Comparison of ENCODE assay signal across 12 mouse cellular contexts in the genomic region with DNA sequence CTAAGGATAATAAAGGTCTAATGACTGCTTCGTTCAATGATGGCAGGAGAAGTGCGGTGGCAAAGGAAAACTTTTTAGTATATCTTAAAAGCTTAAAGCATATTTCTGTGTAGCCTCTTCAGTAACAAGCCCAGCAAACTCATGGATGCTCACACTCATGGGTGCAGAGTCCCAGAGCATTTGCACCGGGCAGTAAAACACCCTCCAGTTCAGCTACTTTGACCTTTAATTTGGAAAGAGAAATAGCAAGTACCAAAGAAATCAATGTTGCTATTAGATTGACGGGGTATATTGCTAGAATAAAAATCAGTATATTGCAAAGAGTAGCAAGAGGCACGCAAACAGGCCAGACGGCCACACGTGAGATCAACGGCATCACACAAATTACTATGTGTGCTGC. TPM values are rescaled to one million over a fixed set of nuclear protein-coding genes. Genes with fewer than 3 reads are reported as not detected.
A peak's percentile ranks its signal among the peaks of the same experiment; 100 is the strongest.
DNase-seq lines count a peak whose midpoint lies in the region; ATAC-seq lines count a peak whose summit lies in the region.
"Had no signal": no experiment of that assay in that cellular context is flagged by ENCODE, and none has a peak within 500 bp of the region (broad histone marks: within the 10 kb centered on the region; RNA-seq: fewer than 3 reads in every experiment).

No protein-coding gene starts in this region.

- no peak for DNase-seq in heart, postnatal 4 days
- DNase-seq in cerebellum, postnatal 14 days, result no peak
- DNase-seq: spleen, adult 18-20 months had no signal

- peaks cover 14% of the 10 kb centered on the region for H3K4me1 ChIP-seq in heart, embryonic 15.5 days (replicated peaks)
- peaks cover 10% of the 10 kb centered on the region for H3K4me1 ChIP-seq in kidney, embryonic 16.5 days (ENCODE audit: insufficient read depth, low read length)
- no peaks in the 10 kb centered on the region for H3K4me1 ChIP-seq in kidney, embryonic 14.5 days (ENCODE audit: control insufficient read depth, insufficient read depth, low read length)
- peaks cover 17% of the 10 kb centered on the region for H3K4me1 ChIP-seq in brown adipose tissue, adult 24 weeks (ENCODE audit: control insufficient read depth, insufficient read depth, insufficient read length, low read length)
- peaks cover 11% of the 10 kb centered on the region; the same call in 1 of the 2 replicates for H3K4me1 ChIP-seq in embryonic facial prominence, embryonic 15.5 days

- no peaks in the 10 kb centered on the region for H3K36me3 ChIP-seq in heart, embryonic 15.5 days
- 0 out of 2 replicates have a peak, but pooled peaks cover 10% of the 10 kb centered on the region for H3K36me3 ChIP-seq in kidney, embryonic 16.5 days (ENCODE audit: insufficient read depth, low read length)
- peaks cover 5% of the 10 kb centered on the region; the same call in 1 of the 2 replicates for H3K36me3 ChIP-seq in kidney, embryonic 14.5 days (ENCODE audit: control insufficient read depth, insufficient read depth, low read length)
- 0 out of 2 replicates have a peak, but pooled peaks cover 4% of the 10 kb centered on the region for H3K36me3 ChIP-seq in embryonic facial prominence, embryonic 15.5 days
- H3K36me3 ChIP-seq: liver, embryonic 12.5 days had no signal

- peak overlapping the region; percentile 97 for H3K27ac ChIP-seq in heart, embryonic 15.5 days
- peak overlapping the region; percentile 98 for H3K27ac ChIP-seq in kidney, embryonic 16.5 days (ENCODE audit: low read length)
- H3K27ac ChIP-seq in kidney, embryonic 14.5 days (ENCODE audit: low read depth, low read length), result no peak overlapping the region
- H3K27ac ChIP-seq in brown adipose tissue, adult 24 weeks (replicated peaks; ENCODE audit: low read depth, low read length), result peak overlapping the region; percentile 35
- peak overlapping the region; percentile 84 for H3K27ac ChIP-seq in embryonic facial prominence, embryonic 15.5 days (replicated peaks)
- H3K27ac ChIP-seq: liver, embryonic 12.5 days had no signal

- H3K4me2 ChIP-seq in heart, embryonic 15.5 days, result no peak overlapping the region
- H3K4me2 ChIP-seq in kidney, embryonic 16.5 days (replicated peaks; ENCODE audit: low read depth, low read length), result no peak overlapping the region
- no peak overlapping the region for H3K4me2 ChIP-seq in kidney, embryonic 14.5 days (replicated peaks; ENCODE audit: low read depth, low read length)
- H3K4me2 ChIP-seq in embryonic facial prominence, embryonic 15.5 days (replicated peaks), result no peak overlapping the region
- H3K4me2 ChIP-seq: liver, embryonic 12.5 days had no signal

- ATAC-seq in heart, embryonic 15.5 days (replicated peaks; ENCODE audit: insufficient number of reproducible peaks, insufficient read depth, low FRiP score, low read depth), result no peak
- no peak for ATAC-seq in kidney, embryonic 16.5 days (ENCODE audit: low FRiP score, low TSS enrichment)
- ATAC-seq in kidney, embryonic 14.5 days (ENCODE audit: low FRiP score, low TSS enrichment), result no peak
- ATAC-seq in embryonic facial prominence, embryonic 15.5 days (ENCODE audit: insufficient number of reproducible peaks, low FRiP score, low TSS enrichment, low read depth), result no peak
- ATAC-seq in CD4-positive, CD25-positive, alpha-beta regulatory T cell, adult 4 months, result no peak
- ATAC-seq: liver, embryonic 12.5 days had no signal

- WGBS in heart, embryonic 15.5 days, result 93% methylated on average over 8 of the region's 8 CpGs
- WGBS in kidney, embryonic 16.5 days, result 91% methylated on average over 8 of the region's 8 CpGs
- 89% methylated on average over 8 of the region's 8 CpGs for WGBS in kidney, embryonic 14.5 days
- WGBS in embryonic facial prominence, embryonic 15.5 days, result 83% methylated on average over 8 of the region's 8 CpGs

- no peaks in the 10 kb centered on the region for H3K9me3 ChIP-seq in heart, embryonic 15.5 days (replicated peaks)
- H3K9me3 ChIP-seq in kidney, embryonic 16.5 days (ENCODE audit: low read length), result no peaks in the 10 kb centered on the region
- no peaks in the 10 kb centered on the region for H3K9me3 ChIP-seq in kidney, embryonic 14.5 days (ENCODE audit: control insufficient read depth, low read length)
- no peaks in the 10 kb centered on the region for H3K9me3 ChIP-seq in embryonic facial prominence, embryonic 15.5 days (replicated peaks)
- H3K9me3 ChIP-seq: liver, embryonic 12.5 days had no signal

- no peak overlapping the region for H3K9ac ChIP-seq in heart, embryonic 15.5 days
- no peak overlapping the region for H3K9ac ChIP-seq in kidney, embryonic 16.5 days (replicated peaks; ENCODE audit: low read length)
- no peak overlapping the region for H3K9ac ChIP-seq in kidney, embryonic 14.5 days (ENCODE audit: low read depth, low read length)
- no peak overlapping the region for H3K9ac ChIP-seq in embryonic facial prominence, embryonic 15.5 days
- H3K9ac ChIP-seq: liver, embryonic 12.5 days had no signal

- H3K4me3 ChIP-seq in heart, embryonic 15.5 days, result no peak overlapping the region
- H3K4me3 ChIP-seq in kidney, embryonic 16.5 days (ENCODE audit: low read length), result no peak overlapping the region
- H3K4me3 ChIP-seq in kidney, embryonic 14.5 days (ENCODE audit: low read length), result no peak overlapping the region
- H3K4me3 ChIP-seq in brown adipose tissue, adult 24 weeks (ENCODE audit: insufficient read depth, low read depth, low read length), result no peak overlapping the region
- no peak overlapping the region for H3K4me3 ChIP-seq in embryonic facial prominence, embryonic 15.5 days (replicated peaks)
- H3K4me3 ChIP-seq: liver, embryonic 12.5 days had no signal

- H3K27me3 ChIP-seq in heart, embryonic 15.5 days, result no peaks in the 10 kb centered on the region
- H3K27me3 ChIP-seq in kidney, embryonic 16.5 days (ENCODE audit: insufficient read depth, low read length), result no peaks in the 10 kb centered on the region
- no peaks in the 10 kb centered on the region for H3K27me3 ChIP-seq in kidney, embryonic 14.5 days (ENCODE audit: control insufficient read depth, insufficient read depth, low read length)
- no peaks in the 10 kb centered on the region for H3K27me3 ChIP-seq in embryonic facial prominence, embryonic 15.5 days
- H3K27me3 ChIP-seq: CH12.LX; liver, embryonic 12.5 days; Patski had no signal

RNA-seq across cellular contexts. Expression of a gene that starts 48.7 kb away (rescaled TPM):
- polyA plus RNA-seq in heart, embryonic 15.5 days (2015; fragmentation: Nextera tagmentation; extraction: Ambion mirVana), result 54.2 and 59.8 TPM in 2 replicates
- 10 to 100 TPM; 95.0 to 96.6 TPM for total RNA-seq in heart, postnatal 4 days (2021)
- 37.4 and 39.3 TPM in 2 replicates for polyA plus RNA-seq in kidney, embryonic 16.5 days (2015; fragmentation: Nextera tagmentation; extraction: Ambion mirVana)
- 25.1 and 35.3 TPM in 2 replicates for polyA plus RNA-seq in kidney, embryonic 14.5 days (2014; fragmentation: Nextera tagmentation; extraction: Ambion mirVana)
- 46.7 and 88.5 TPM in 2 replicates for polyA plus RNA-seq in brown adipose tissue, adult 24 weeks (2012; ENCODE audit: insufficient read depth, insufficient read length, missing spikeins)
- 45.1 and 51.3 TPM in 2 replicates for polyA plus RNA-seq in embryonic facial prominence, embryonic 15.5 days (2015; fragmentation: Nextera tagmentation; extraction: Ambion mirVana)
- 10 to 100 TPM; 15.0 to 26.6 TPM for polyA plus RNA-seq in CD4-positive, CD25-positive, alpha-beta regulatory T cell, adult 4 months (2017; shearing (Covaris generic))
